Mouse (Mus musculus): ENCODE measurements around the gene Ptpn6. TPM values are rescaled to one million over a fixed set of nuclear protein-coding genes. Genes with fewer than 3 reads are reported as not detected.

Gene Ptpn6
- polyA plus RNA-seq, 1 experiment from 2014 or later: 50.3 TPM

DNA sequence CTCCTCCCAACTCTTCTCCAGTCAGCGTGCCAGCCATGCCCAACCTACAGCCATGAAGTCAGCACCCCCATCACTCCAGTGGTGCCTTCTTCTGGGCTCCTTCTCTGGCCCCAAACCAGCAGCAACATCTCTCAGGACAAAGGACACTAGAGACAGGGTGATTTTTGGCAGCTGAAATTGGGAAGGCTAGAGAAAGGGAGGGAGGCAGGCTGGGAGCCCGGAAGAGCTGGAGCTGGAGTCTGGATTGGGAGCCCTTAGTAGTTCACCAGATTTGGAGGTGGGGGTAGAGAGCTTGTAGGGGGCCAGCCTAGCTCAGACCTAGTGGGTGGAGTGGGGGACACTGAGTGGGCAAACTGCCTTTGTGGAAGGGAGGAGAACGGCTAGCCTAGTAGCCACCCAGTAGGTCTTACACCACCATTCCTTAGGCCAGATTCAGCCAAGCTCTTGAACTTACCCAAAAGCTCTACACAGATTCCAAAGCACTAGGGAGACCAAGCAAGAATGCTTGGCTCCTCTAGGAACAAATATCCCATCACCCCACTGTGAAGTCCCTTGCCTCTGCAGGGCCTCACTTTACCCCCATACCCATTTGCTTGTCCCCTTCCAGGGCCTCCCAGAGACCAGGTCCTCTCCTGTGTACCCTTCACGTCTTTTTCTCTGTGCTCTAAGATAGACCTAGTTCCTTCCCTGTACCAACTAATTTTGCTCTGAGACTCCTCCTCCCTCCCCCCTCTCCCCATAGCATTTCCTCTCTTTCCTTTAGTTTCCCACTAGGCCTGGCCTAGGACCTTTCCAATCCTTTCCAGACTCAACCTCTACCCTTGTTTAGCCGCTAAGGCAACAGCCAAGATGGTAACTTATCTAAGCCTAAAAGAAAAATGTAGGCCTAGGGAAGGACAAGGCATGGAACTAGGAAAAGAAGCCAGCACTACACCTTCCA is 19.7 kb upstream of the Ptpn6 start:
- no peaks in the 10 kb centered on the region for H3K9me3 ChIP-seq (ENCODE audit: control insufficient read depth, low read length)
- peak overlapping the region; percentile 68 for H3K4me2 ChIP-seq
- DNase-seq (ENCODE audit: low spot score) (no peak), ATAC-seq (replicated peaks; ENCODE audit: low FRiP score) (no peak)
- H3K36me3 ChIP-seq (ENCODE audit: control insufficient read depth, insufficient read depth, low read length): no peaks in the 10 kb centered on the region
- 49% methylated on average over 5 of the region's 5 CpGs for WGBS
- peak overlapping the region; percentile 73; the same call in 1 of the 2 replicates for H3K27ac ChIP-seq (ENCODE audit: low read depth, low read length)
- peaks cover 24% of the 10 kb centered on the region for H3K27me3 ChIP-seq (replicated peaks; ENCODE audit: control insufficient read depth, insufficient read depth, low read length)
- H3K4me3 ChIP-seq (ENCODE audit: low read depth, low read length): peak overlapping the region; percentile 68
- H3K9ac ChIP-seq (ENCODE audit: low read depth, low read length): peak overlapping the region; percentile 72
- H3K4me1 ChIP-seq (replicated peaks; ENCODE audit: control insufficient read depth, insufficient read depth, low read length): peaks cover 37% of the 10 kb centered on the region

GRCm38 (mm10) chr6:124757351-124757880 is 18.9 kb upstream of the Ptpn6 start:
- Histone ChIP-seq H3K9ac (ENCODE audit: low read depth, low read length) (peak overlapping the region; percentile 72), H3K4me3 (ENCODE audit: low read depth, low read length) (peak overlapping the region; percentile 68), H3K36me3 (ENCODE audit: control insufficient read depth, insufficient read depth, low read length) (no peaks in the 10 kb centered on the region), H3K4me1 (replicated peaks; ENCODE audit: control insufficient read depth, insufficient read depth, low read length) (peaks cover 37% of the 10 kb centered on the region), H3K9me3 (ENCODE audit: control insufficient read depth, low read length) (no peaks in the 10 kb centered on the region), H3K27me3 (replicated peaks; ENCODE audit: control insufficient read depth, insufficient read depth, low read length) (peaks cover 21% of the 10 kb centered on the region), H3K4me2 (peak overlapping the region; percentile 68), H3K27ac (ENCODE audit: low read depth, low read length) (peak overlapping the region; percentile 73)
- ATAC-seq (replicated peaks; ENCODE audit: low FRiP score): no peak
- no peak for DNase-seq (ENCODE audit: low spot score)
- 17% methylated on average over 5 of the region's 5 CpGs for WGBS

DNA sequence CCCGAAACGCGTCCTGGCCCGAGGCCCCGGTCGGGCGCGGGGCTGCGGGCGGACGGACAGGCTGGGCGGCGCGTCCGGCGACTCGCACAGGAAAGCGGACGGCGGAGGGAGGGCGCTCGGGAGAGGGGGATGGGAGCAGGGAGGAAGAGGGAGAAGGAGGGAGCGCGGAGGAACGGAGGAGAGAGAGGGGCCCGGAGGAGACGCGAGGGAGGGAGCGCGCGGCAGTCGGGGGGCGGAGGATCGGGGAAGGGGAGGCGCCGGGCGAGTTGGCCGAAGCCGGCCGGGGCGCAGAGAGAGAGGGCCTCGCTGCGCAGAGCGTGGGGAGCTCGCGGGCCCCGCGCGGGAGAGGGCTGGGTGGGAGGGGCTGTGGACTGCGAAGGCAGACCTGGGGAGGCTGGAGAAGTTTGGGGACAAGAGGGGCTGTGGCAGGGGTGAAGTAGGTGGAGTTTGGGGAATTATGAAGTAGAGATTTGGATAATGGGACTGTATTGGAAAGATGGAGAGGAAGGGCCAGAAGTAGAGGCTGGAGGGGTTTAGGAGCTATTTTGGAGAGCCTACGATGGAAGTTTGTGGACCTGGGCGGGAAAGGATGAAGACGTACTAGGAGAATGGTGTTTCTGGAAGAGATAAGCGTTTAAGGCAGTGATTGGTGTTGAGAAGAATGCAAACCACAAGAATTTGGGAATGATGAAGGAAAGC is 18.3 kb upstream of the Ptpn6 start:
- WGBS: 1% methylated on average over 52 of the region's 54 CpGs
- H3K4me2 ChIP-seq: peak overlapping the region; percentile 68

DNA sequence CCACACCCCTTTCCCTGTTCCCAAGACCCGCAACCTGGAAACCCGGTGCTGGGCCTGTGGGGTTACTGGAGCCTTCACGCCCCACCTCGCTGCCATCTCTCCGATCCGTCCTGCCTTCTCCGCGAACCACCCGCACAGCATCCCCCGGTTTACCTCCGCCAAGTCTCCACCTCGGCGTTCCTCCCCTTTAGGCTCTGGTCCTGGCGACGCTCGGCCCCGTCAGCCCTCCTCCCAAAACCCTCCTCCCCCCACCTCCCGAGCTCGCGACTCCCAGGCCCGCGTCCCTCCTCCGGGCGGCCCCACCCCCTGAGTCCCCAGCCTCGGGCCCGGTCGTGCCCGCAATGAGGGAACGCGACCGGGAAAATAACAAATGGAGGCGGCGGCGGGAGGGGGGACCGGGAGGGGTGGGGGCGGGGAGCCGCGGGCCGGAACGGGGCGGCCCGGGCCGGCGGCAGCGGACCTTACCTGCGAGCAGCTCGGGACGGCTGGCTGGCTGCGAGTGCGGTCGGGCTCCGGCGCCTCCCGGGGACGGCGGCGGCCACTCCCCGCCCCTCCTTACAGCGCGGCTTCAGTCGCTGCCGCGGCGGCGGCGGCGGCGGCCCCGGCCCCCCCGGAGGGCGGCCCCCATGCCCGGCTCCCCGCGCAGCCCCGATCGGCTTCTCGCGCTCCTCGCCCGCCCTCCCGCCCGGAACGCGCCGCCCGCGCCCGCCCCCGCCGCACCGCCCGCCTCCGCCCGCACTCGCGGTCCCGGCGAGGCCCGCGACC is 17.5 kb upstream of the Ptpn6 start, which contains the start of the genes Gm45234 and Atn1:
Gene Gm45234 (minus strand): TSS at position 191 of the 765 bp plus-strand sequence.
Gene Atn1 (minus strand): TSS at position 694 of the 765 bp plus-strand sequence.
- ATAC-seq (replicated peaks; ENCODE audit: low FRiP score): peak; percentile 52
- Histone ChIP-seq H3K9ac (ENCODE audit: low read depth, low read length) (peak within 1 kb of the TSS; percentile 72), H3K4me2 (peak within 1 kb of the TSS; percentile 68), H3K9me3 (ENCODE audit: control insufficient read depth, low read length) (no peaks in the 10 kb centered on the region), H3K27ac (ENCODE audit: low read depth, low read length) (peak within 1 kb of the TSS; percentile 73), H3K27me3 (replicated peaks; ENCODE audit: control insufficient read depth, insufficient read depth, low read length) (peaks cover 18% of the 10 kb centered on the region), H3K36me3 (ENCODE audit: control insufficient read depth, insufficient read depth, low read length) (no peaks in the 10 kb centered on the region), H3K4me1 (replicated peaks; ENCODE audit: control insufficient read depth, insufficient read depth, low read length) (peaks cover 37% of the 10 kb centered on the region), H3K4me3 (ENCODE audit: low read depth, low read length) (peak within 1 kb of the TSS; percentile 68)
- DNase-seq (ENCODE audit: low spot score): peak; percentile 76
- WGBS: 1% methylated on average over 67 of the region's 100 CpGs

More for the DNA sequence above, 18.3 kb upstream of the Ptpn6 start:
- Histone ChIP-seq H3K9me3 (ENCODE audit: control insufficient read depth, low read length) (no peaks in the 10 kb centered on the region), H3K9ac (ENCODE audit: low read depth, low read length) (peak overlapping the region; percentile 72), H3K27ac (ENCODE audit: low read depth, low read length) (peak overlapping the region; percentile 73), H3K4me3 (ENCODE audit: low read depth, low read length) (peak overlapping the region; percentile 68), H3K36me3 (ENCODE audit: control insufficient read depth, insufficient read depth, low read length) (no peaks in the 10 kb centered on the region), H3K27me3 (replicated peaks; ENCODE audit: control insufficient read depth, insufficient read depth, low read length) (peaks cover 21% of the 10 kb centered on the region), H3K4me1 (replicated peaks; ENCODE audit: control insufficient read depth, insufficient read depth, low read length) (peaks cover 37% of the 10 kb centered on the region)
- DNase-seq (ENCODE audit: low spot score) (peak; percentile 80), ATAC-seq (replicated peaks; ENCODE audit: low FRiP score) (peak; percentile 54)

DNA sequence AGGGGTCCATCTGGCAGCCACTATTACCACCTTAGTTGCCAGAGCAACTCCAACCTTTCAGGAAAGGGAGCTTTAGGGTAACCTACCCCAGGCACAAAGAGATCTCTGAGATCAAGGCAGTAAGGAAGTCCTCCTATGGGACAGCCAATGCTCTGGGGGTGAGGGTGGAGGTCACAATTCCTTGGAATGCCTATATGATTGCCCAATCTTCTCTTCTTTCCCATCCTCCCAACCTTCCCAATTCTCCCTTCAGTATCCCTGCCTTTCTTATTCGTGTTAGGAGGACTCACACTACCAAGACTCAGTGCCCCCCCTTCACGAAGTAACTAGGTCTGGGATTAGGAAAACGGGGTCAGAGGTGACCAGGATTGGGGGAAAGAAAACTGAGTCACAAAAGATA is 16.8 kb upstream of the Ptpn6 start:
- DNase-seq (ENCODE audit: low spot score): no peak
- no peak for ATAC-seq (replicated peaks; ENCODE audit: low FRiP score)
- Histone ChIP-seq H3K4me2 (peak overlapping the region; percentile 68), H3K9me3 (ENCODE audit: control insufficient read depth, low read length) (no peaks in the 10 kb centered on the region), H3K4me3 (ENCODE audit: low read depth, low read length) (peak overlapping the region; percentile 68), H3K27me3 (replicated peaks; ENCODE audit: control insufficient read depth, insufficient read depth, low read length) (peaks cover 16% of the 10 kb centered on the region), H3K27ac (ENCODE audit: low read depth, low read length) (no peak overlapping the region; the same call in 1 of the 2 replicates), H3K4me1 (replicated peaks; ENCODE audit: control insufficient read depth, insufficient read depth, low read length) (peaks cover 37% of the 10 kb centered on the region), H3K36me3 (ENCODE audit: control insufficient read depth, insufficient read depth, low read length) (no peaks in the 10 kb centered on the region), H3K9ac (ENCODE audit: low read depth, low read length) (peak overlapping the region; percentile 72)
- WGBS: 12% methylated on average over 3 of the region's 3 CpGs

- 86% methylated on average over 2 of the region's 2 CpGs for WGBS
- H3K9ac ChIP-seq (ENCODE audit: low read depth, low read length): no peak overlapping the region
- DNase-seq (ENCODE audit: low spot score): no peak
These were observed 15.3 kb upstream of the Ptpn6 start for GRCm38 (mm10) chr6:124753861-124754260.

DNA sequence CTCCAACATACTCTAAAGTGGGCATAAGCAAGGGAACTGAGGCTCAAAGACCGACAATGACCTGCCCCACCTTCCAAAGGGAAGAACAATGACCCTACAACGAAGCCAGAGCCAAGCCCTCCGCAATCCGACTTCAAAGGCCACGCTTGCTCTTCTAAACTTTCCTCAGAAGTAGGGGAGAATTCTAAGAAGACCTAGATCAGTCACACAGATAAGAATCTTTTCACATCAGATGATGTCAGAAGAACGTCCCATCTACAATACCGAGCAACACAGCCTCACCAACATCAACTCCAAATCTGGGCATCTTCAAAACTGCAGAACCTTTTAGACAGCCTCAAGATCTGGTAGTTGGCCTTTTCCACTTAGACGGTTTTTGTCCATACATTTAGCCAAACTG is 11.9 kb upstream of the Ptpn6 start:
- no peak overlapping the region for H3K4me3 ChIP-seq (ENCODE audit: low read depth, low read length)
- no peak overlapping the region for H3K27ac ChIP-seq (ENCODE audit: low read depth, low read length)
- H3K36me3 ChIP-seq (ENCODE audit: control insufficient read depth, insufficient read depth, low read length): peaks cover 2% of the 10 kb centered on the region; the same call in 1 of the 2 replicates
- no peak overlapping the region for H3K4me2 ChIP-seq
- H3K9me3 ChIP-seq (ENCODE audit: control insufficient read depth, low read length): no peaks in the 10 kb centered on the region
- DNase-seq (ENCODE audit: low spot score) (no peak), ATAC-seq (replicated peaks; ENCODE audit: low FRiP score) (no peak)
- H3K27me3 ChIP-seq (replicated peaks; ENCODE audit: control insufficient read depth, insufficient read depth, low read length): no peaks in the 10 kb centered on the region; the same call in 1 of the 2 replicates
- H3K4me1 ChIP-seq (replicated peaks; ENCODE audit: control insufficient read depth, insufficient read depth, low read length): peaks cover 15% of the 10 kb centered on the region; the same call in 1 of the 2 replicates
- 79% methylated on average over 8 of the region's 8 CpGs for WGBS
- H3K9ac ChIP-seq (ENCODE audit: low read depth, low read length): no peak overlapping the region

More at GRCm38 (mm10) chr6:124753861-124754260, 15.3 kb upstream of the Ptpn6 start:
- H3K9me3 ChIP-seq (ENCODE audit: control insufficient read depth, low read length): no peaks in the 10 kb centered on the region
- no peak for ATAC-seq (replicated peaks; ENCODE audit: low FRiP score)
- no peak overlapping the region for H3K27ac ChIP-seq (ENCODE audit: low read depth, low read length)
- H3K4me2 ChIP-seq: no peak overlapping the region
- no peak overlapping the region for H3K4me3 ChIP-seq (ENCODE audit: low read depth, low read length)
- no peaks in the 10 kb centered on the region for H3K36me3 ChIP-seq (ENCODE audit: control insufficient read depth, insufficient read depth, low read length)
- peaks cover 33% of the 10 kb centered on the region for H3K4me1 ChIP-seq (replicated peaks; ENCODE audit: control insufficient read depth, insufficient read depth, low read length)
- peaks cover 10% of the 10 kb centered on the region for H3K27me3 ChIP-seq (replicated peaks; ENCODE audit: control insufficient read depth, insufficient read depth, low read length)

All from liver, embryonic 11.5 days (tissue).